Mouse (Mus musculus) erythroblast, embryonic 14.5 days (primary cell): Measurements from ENCODE around the gene Ubqln1.

Source experiments
- GATA1 ChIP-seq: IDR thresholded peaks from 2 replicates; pipeline ENCODE4 v1.6.1; 2012; ENCODE audit warnings: low read length, inconsistent platforms, mixed read lengths
- TAL1 ChIP-seq: IDR thresholded peaks from 3 replicates; pipeline ENCODE4 v1.6.1; 2012; ENCODE audit warnings: low read length, inconsistent platforms, mixed read lengths

GRCm38 (mm10) chr13:58148256-58148831 lies 67.1 kb downstream of the Ubqln1 start:
- no peak for TF ChIP-seq TAL1
- no peak for TF ChIP-seq GATA1
